Mouse (Mus musculus) Patski (cell line): Measurements from ENCODE around the gene Ak4. TPM values are rescaled to one million over a fixed set of nuclear protein-coding genes. Genes with fewer than 3 reads are reported as not detected.
A peak's percentile ranks its signal among the peaks of the same experiment; 100 is the strongest.

Experiments used
- ATAC-seq: fragments of 100-300 bp; one replicate; pipeline ENCODE4 v1.8.0; 2021
- CTCF ChIA-PET: fragments of 350-600 bp; sonication (Branson Sonifier 250); formaldehyde crosslinking; loops from one replicate; lab custom pipeline; 2022; ENCODE audit warnings: inconsistent platforms; lab: Charles Lee
- POLR2A ChIA-PET: fragments of 350-600 bp; sonication (Branson Sonifier 250); formaldehyde crosslinking; loops from one replicate; lab custom pipeline; 2022; ENCODE audit warnings: antibody characterized with exemption, inconsistent platforms; lab: Charles Lee
- DNase-seq: peaks from one replicate; pipeline ENCODE4 v3.0.0-alpha.2; 2011; ENCODE audit warnings: low read depth, low spot score
- H3K27me3 ChIP-seq: fragments of 371-371 bp; one replicate; pipeline ENCODE4 v1.5.1; 2021
- CTCF ChIP-seq: fragments of 100-300 bp; IDR thresholded peaks from one replicate; pipeline ENCODE4 v1.5.1; 2021
- in situ Hi-C: fragments of 300-500 bp; cut with MboI; formaldehyde crosslinking; loops from 3 replicates; pipeline ENCODE4 v1.11.1; 2018; ENCODE audit warnings: low pct_unique_long_range_greater_than_20kb, mixed read lengths
- polyA plus RNA-seq: library from polyadenylated mRNA; unstranded; gene quantifications from one replicate; pipeline ENCODE4 v1.2.3, GENCODE M21; 2021

Gene Ak4
- polyA plus RNA-seq, 1 experiment from 2014 or later: 8.8 TPM

GRCm38 (mm10) chr4:101493611-101494197 lies 74.6 kb downstream of the Ak4 start:
- H3K27me3 ChIP-seq: peaks cover 10% of the 10 kb centered on the region
- ChIA-PET POLR2A (no interaction called here), CTCF (no interaction called here)
- DNase-seq: peak; percentile 17
- no peak for ATAC-seq
- no peak for TF ChIP-seq CTCF
- in situ Hi-C loops: no loop called here

DNA sequence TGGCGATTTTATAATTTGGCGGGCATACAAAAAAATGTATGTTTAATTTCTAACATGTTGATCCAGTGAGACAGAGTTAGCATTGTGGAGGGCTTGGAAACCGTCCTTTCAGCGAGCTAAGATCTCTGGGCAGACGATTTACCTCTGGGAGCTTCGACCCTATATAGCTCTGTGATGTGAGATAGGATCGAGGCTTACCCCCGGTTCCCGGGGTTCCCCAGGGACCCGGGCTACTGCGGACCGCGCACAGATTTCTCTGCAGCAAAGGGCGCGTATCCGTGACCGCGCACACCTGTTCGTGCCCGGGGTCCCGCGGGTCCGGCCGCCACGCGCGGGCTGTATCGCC lies 77.1 kb downstream of the Ak4 start:
- peaks cover 13% of the 10 kb centered on the region for H3K27me3 ChIP-seq
- ATAC-seq: no peak
- POLR2A ChIA-PET: no interaction called here
- no peak for TF ChIP-seq CTCF
- no peak for DNase-seq
- in situ Hi-C loops: no loop called here
- CTCF ChIA-PET: no interaction called here

GRCm38 (mm10) chr4:101496534-101497237 lies 77.6 kb downstream of the Ak4 start, which contains the start of gene Dnajc6:
Gene Dnajc6 (plus strand): TSS chr4:101496648.
- peaks cover 13% of the 10 kb centered on the region for H3K27me3 ChIP-seq
- DNase-seq (no peak), ATAC-seq (peak; percentile 60)
- CTCF ChIA-PET: no interaction called here
- no peak for TF ChIP-seq CTCF
- POLR2A ChIA-PET: no interaction called here
- in situ Hi-C loops: no loop called here

DNA sequence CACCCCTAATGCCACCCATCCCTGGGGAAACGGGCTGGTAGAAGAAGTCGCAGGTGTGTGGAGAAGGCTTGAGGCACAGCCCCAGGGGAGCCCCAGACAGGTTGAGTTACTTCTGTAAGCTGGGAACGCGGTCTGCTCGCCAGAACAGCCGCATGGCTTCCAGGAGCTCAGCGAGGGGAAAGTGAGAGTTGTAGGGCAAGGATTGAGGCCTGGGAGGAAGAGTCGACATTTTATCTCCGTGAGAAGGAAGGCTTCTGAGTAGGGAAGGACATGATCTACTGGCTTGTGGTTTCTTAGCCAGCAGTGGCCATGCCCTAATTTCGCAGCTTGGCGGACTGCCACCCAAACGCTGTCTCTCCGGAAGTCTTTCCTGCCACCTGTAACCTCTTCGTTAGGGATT lies 78.3 kb downstream of the Ak4 start:
- ATAC-seq (no peak), DNase-seq (no peak)
- no peak for TF ChIP-seq CTCF
- in situ Hi-C loops: no loop called here
- POLR2A ChIA-PET: no interaction called here
- CTCF ChIA-PET: no interaction called here
- peaks cover 13% of the 10 kb centered on the region for H3K27me3 ChIP-seq

- ATAC-seq (no peak), DNase-seq (no peak)
- peaks cover 7% of the 10 kb centered on the region for H3K27me3 ChIP-seq
- in situ Hi-C loops: loop anchor here (25.0 kb wide), 1 partner anchor 508 kb away; no protein-coding TSS in a partner anchor
- TF ChIP-seq CTCF: no peak
- ChIA-PET POLR2A (no interaction called here), CTCF (interaction anchor here (1.8 kb wide), 1 partner anchor 26 kb away, joined by 3 read pairs; no protein-coding TSS in a partner anchor)
These were observed 85.5 kb downstream of the Ak4 start for GRCm38 (mm10) chr4:101504470-101505007.

GRCm38 (mm10) chr4:101505966-101506365 lies 86.9 kb downstream of the Ak4 start:
- CTCF ChIA-PET: interaction anchor here (0.7 to 1.8 kb wide), 2 partner anchors 24 to 114 kb away, joined by 3 to 5 read pairs; no protein-coding TSS in a partner anchor
- DNase-seq (no peak), ATAC-seq (no peak)
- POLR2A ChIA-PET: no interaction called here
- H3K27me3 ChIP-seq: peaks cover 4% of the 10 kb centered on the region
- in situ Hi-C loops: loop anchor here (25.0 kb wide), 1 partner anchor 506 kb away; no protein-coding TSS in a partner anchor
- no peak for TF ChIP-seq CTCF

DNA sequence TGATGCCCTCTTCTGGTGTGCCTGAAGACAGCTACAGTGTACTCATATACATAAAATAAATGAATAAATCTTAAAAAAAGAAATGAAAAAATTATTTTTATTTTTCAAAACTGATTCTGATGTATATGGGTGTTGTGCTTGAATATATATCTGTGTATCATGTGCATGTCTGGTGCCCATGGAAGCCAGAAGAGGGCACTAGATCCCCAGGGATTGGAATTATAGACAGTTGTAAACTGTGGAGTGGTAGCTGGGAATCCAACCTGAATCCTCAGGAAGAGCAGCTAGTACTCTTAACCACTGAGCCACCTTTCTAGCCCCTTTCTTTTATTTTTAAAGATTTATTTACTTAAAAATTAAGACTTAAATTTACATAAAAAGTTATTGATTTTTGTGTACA lies 87.3 kb downstream of the Ak4 start:
- in situ Hi-C loops: loop anchor here (25.0 kb wide), 1 partner anchor 506 kb away; no protein-coding TSS in a partner anchor
- ChIA-PET CTCF (interaction anchor here (0.7 kb wide), 1 partner anchor 115 kb away, joined by 5 read pairs; no protein-coding TSS in a partner anchor), POLR2A (no interaction called here)
- no peak for TF ChIP-seq CTCF
- no peak for ATAC-seq
- H3K27me3 ChIP-seq: peaks cover 4% of the 10 kb centered on the region
- DNase-seq: no peak

GRCm38 (mm10) chr4:101507571-101508422 lies 88.7 kb downstream of the Ak4 start:
- ATAC-seq (no peak), DNase-seq (no peak)
- ChIA-PET POLR2A (no interaction called here), CTCF (no interaction called here)
- in situ Hi-C loops: loop anchor here (25.0 kb wide), 1 partner anchor 505 kb away; no protein-coding TSS in a partner anchor
- no peak for TF ChIP-seq CTCF
- H3K27me3 ChIP-seq: peaks cover 4% of the 10 kb centered on the region

DNA sequence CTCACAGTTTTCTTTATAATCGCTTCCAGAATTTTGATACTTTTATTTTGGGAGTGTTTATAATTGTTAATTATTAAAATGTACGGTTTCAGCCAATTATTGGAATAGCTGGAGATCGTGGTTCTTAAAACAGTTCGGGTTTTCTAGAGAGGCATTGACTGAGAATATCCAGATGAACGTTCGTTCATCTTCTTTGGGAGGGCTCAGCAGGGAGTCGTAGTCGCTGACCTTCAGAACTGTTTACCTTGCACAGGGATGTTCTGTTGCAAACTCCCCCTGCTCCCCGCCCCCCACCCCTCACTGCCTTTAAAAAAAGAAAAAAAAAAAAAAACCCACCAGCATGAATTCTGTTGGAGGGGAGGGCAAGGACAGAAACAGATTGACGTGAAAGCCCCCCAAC lies 89.4 kb downstream of the Ak4 start:
- no peak for ATAC-seq
- ChIA-PET POLR2A (no interaction called here), CTCF (no interaction called here)
- in situ Hi-C loops: loop anchor here (25.0 kb wide), 1 partner anchor 504 kb away; no protein-coding TSS in a partner anchor
- TF ChIP-seq CTCF: no peak
- DNase-seq: no peak
- peaks cover 4% of the 10 kb centered on the region for H3K27me3 ChIP-seq
